Mouse (Mus musculus): ENCODE results near the gene Ndufv1.

Ndufv1 gene

GRCm38 (mm10) chr19:4027576-4027975 lies 15.0 kb upstream of the Ndufv1 start:
- Histone ChIP-seq H3K27me3 (ENCODE audit: control insufficient read depth, insufficient read depth, low read length, poor library complexity, severe bottlenecking) (no peaks in the 10 kb centered on the region), H3K36me3 (ENCODE audit: control insufficient read depth, insufficient read depth, low read length, poor library complexity, severe bottlenecking) (no peaks in the 10 kb centered on the region)
- DNase-seq (ENCODE audit: low read depth, low spot score), result no peak

GRCm38 (mm10) chr19:4023185-4023584 lies 10.6 kb upstream of the Ndufv1 start:
- no peak for DNase-seq (ENCODE audit: low read depth, low spot score)
- Histone ChIP-seq H3K36me3 (ENCODE audit: control insufficient read depth, insufficient read depth, low read length, poor library complexity, severe bottlenecking) (no peaks in the 10 kb centered on the region), H3K27me3 (ENCODE audit: control insufficient read depth, insufficient read depth, low read length, poor library complexity, severe bottlenecking) (no peaks in the 10 kb centered on the region)

- Histone ChIP-seq H3K27me3 (ENCODE audit: control insufficient read depth, insufficient read depth, low read length, poor library complexity, severe bottlenecking) (no peaks in the 10 kb centered on the region), H3K36me3 (ENCODE audit: control insufficient read depth, insufficient read depth, low read length, poor library complexity, severe bottlenecking) (no peaks in the 10 kb centered on the region)
- DNase-seq (ENCODE audit: low read depth, low spot score), result peak; percentile 85
Measured at GRCm38 (mm10) chr19:4018743-4019583, 6.4 kb upstream of the Ndufv1 start.

- Histone ChIP-seq H3K36me3 (ENCODE audit: control insufficient read depth, insufficient read depth, low read length, poor library complexity, severe bottlenecking) (no peaks in the 10 kb centered on the region), H3K27me3 (ENCODE audit: control insufficient read depth, insufficient read depth, low read length, poor library complexity, severe bottlenecking) (no peaks in the 10 kb centered on the region)
- no peak for DNase-seq (ENCODE audit: low read depth, low spot score)
Measured at GRCm38 (mm10) chr19:4017921-4018587, 5.4 kb upstream of the Ndufv1 start.

DNA sequence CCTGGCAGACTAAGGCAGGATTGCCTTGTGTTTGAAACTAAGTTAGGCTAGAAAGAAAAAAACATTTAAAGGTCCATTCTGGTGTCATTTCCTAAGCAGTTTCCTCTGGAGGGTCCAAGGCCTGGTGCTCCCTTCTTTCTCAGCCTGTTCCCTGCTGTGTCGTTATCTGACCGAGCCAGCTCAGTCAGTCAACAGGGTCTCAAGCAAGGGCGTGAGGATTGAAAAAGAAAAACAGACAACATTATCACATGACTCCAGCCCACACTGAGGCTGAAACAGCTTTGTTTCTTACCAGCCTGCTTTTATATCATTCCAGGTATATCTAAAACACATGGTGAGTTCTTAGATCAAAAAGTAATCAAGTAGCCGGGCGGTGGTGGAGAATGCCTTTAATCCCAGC lies 3.0 kb upstream of the Ndufv1 start:
- no peaks in the 10 kb centered on the region for H3K27me3 ChIP-seq (ENCODE audit: control insufficient read depth, insufficient read depth, low read length, poor library complexity, severe bottlenecking)
- no peak for DNase-seq (ENCODE audit: low read depth, low spot score)
- H3K36me3 ChIP-seq (ENCODE audit: control insufficient read depth, insufficient read depth, low read length, poor library complexity, severe bottlenecking), result no peaks in the 10 kb centered on the region

DNA sequence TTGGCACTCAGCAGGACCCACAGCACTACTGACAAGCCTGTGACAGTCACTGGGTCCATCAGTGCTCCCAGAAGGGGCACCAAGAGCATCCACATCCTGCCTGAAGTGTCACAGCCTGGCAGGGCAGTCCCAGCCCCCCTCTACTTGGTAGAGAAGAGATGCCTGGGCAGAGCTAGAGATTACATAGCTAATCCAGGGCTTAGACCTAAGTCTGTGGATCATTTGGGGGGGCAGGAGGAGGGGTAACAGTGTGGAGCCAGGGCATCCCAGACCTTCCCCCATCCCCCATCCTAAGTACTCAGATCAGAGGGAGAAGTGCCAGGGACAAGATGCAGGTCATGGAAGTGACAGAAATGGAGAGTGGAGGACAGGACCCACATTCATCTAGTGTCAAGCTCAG lies 2.2 kb upstream of the Ndufv1 start:
- DNase-seq (ENCODE audit: low read depth, low spot score), result no peak
- H3K36me3 ChIP-seq (ENCODE audit: control insufficient read depth, insufficient read depth, low read length, poor library complexity, severe bottlenecking), result no peaks in the 10 kb centered on the region
- H3K27me3 ChIP-seq (ENCODE audit: control insufficient read depth, insufficient read depth, low read length, poor library complexity, severe bottlenecking), result no peaks in the 10 kb centered on the region

DNA sequence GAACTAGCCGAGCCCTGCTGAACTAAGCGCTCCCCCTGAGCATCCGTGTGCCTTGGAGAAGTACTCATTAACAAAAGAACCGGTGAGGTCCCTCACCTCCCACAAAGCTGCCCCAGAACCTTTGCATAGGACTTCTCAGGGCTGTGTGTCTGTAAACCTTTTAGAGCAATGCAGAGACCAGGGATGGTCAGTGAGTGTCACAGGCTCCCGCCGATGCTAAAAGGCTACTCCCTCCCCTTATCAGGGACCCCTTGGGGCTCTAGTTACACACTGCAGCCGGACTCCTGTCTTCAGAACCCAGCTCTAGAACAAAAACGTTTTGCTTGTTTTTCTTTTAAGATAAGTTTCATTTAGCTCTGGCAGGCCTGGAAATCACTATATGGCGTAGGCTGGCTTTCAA lies 460 bp upstream of the Ndufv1 start:
- no peaks in the 10 kb centered on the region for H3K36me3 ChIP-seq (ENCODE audit: control insufficient read depth, insufficient read depth, low read length, poor library complexity, severe bottlenecking)
- DNase-seq (ENCODE audit: low read depth, low spot score), result no peak
- H3K27me3 ChIP-seq (ENCODE audit: control insufficient read depth, insufficient read depth, low read length, poor library complexity, severe bottlenecking), result no peaks in the 10 kb centered on the region

DNA sequence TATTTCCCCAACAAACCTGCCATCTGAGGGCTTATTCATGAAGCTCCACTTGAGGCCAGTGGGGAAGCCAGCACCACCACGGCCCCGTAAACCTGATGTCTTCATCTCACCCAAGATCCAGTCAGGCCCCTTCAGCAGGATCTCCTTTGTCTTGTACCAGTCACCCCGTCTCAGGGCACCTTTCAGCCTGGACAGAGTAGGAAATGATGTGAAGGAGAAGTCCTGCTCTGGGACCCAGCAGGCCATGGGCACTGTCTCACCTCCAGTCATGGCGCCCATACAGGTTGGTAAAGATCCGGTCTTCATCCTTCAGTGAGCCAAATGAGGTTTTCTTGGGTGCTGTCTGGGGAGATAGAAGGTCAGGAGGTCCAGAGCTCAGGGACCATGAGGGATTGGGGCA lies 1.5 kb downstream of the Ndufv1 start:
- Histone ChIP-seq H3K27me3 (ENCODE audit: control insufficient read depth, insufficient read depth, low read length, poor library complexity, severe bottlenecking) (no peaks in the 10 kb centered on the region), H3K36me3 (ENCODE audit: control insufficient read depth, insufficient read depth, low read length, poor library complexity, severe bottlenecking) (peaks cover 6% of the 10 kb centered on the region)
- DNase-seq (ENCODE audit: low read depth, low spot score), result no peak

- DNase-seq (ENCODE audit: low read depth, low spot score), result no peak
- Histone ChIP-seq H3K36me3 (ENCODE audit: control insufficient read depth, insufficient read depth, low read length, poor library complexity, severe bottlenecking) (peaks cover 7% of the 10 kb centered on the region), H3K27me3 (ENCODE audit: control insufficient read depth, insufficient read depth, low read length, poor library complexity, severe bottlenecking) (no peaks in the 10 kb centered on the region)
Measured at GRCm38 (mm10) chr19:4005971-4006370, 6.6 kb downstream of the Ndufv1 start.

GRCm38 (mm10) chr19:4005091-4005490 lies 7.5 kb downstream of the Ndufv1 start:
- H3K36me3 ChIP-seq (ENCODE audit: control insufficient read depth, insufficient read depth, low read length, poor library complexity, severe bottlenecking), result peaks cover 7% of the 10 kb centered on the region
- DNase-seq (ENCODE audit: low read depth, low spot score), result no peak
- H3K27me3 ChIP-seq (ENCODE audit: control insufficient read depth, insufficient read depth, low read length, poor library complexity, severe bottlenecking), result no peaks in the 10 kb centered on the region

- peaks cover 7% of the 10 kb centered on the region for H3K36me3 ChIP-seq (ENCODE audit: control insufficient read depth, insufficient read depth, low read length, poor library complexity, severe bottlenecking)
- no peaks in the 10 kb centered on the region for H3K27me3 ChIP-seq (ENCODE audit: control insufficient read depth, insufficient read depth, low read length, poor library complexity, severe bottlenecking)
- no peak for DNase-seq (ENCODE audit: low read depth, low spot score)
Measured at GRCm38 (mm10) chr19:4004331-4004730, 8.3 kb downstream of the Ndufv1 start.

DNA sequence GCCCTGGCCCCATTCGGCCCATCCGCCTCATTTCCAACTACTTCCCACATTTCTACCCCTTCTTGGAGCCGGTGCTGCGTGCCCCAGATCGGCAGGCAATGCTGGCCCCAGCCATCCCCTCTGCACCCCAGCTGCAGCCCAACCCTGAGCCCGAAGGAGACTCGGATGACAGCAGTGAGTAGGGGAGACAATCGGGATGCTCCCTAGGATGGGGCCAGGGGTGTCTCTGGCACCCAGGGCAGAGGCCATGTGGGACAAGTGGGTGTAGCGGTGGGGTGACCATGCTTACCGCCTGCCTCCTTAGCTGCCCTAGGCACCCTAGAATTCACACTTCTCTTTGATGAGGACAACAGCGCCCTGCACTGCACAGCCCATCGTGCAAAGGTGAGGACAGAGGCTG lies 9.0 kb downstream of the Ndufv1 start:
- H3K36me3 ChIP-seq (ENCODE audit: control insufficient read depth, insufficient read depth, low read length, poor library complexity, severe bottlenecking), result peaks cover 7% of the 10 kb centered on the region
- DNase-seq (ENCODE audit: low read depth, low spot score), result no peak
- no peaks in the 10 kb centered on the region for H3K27me3 ChIP-seq (ENCODE audit: control insufficient read depth, insufficient read depth, low read length, poor library complexity, severe bottlenecking)

GRCm38 (mm10) chr19:4003112-4003511 lies 9.5 kb downstream of the Ndufv1 start, which contains the start of gene Doc2g:
Doc2g (plus strand) TSS chr19:4003313.
- peaks cover 7% of the 10 kb centered on the region for H3K36me3 ChIP-seq (ENCODE audit: control insufficient read depth, insufficient read depth, low read length, poor library complexity, severe bottlenecking)
- H3K27me3 ChIP-seq (ENCODE audit: control insufficient read depth, insufficient read depth, low read length, poor library complexity, severe bottlenecking), result no peaks in the 10 kb centered on the region
- no peak for DNase-seq (ENCODE audit: low read depth, low spot score)

GRCm38 (mm10) chr19:4001752-4002151 lies 10.9 kb downstream of the Ndufv1 start:
- no peak for DNase-seq (ENCODE audit: low read depth, low spot score)
- no peaks in the 10 kb centered on the region for H3K27me3 ChIP-seq (ENCODE audit: control insufficient read depth, insufficient read depth, low read length, poor library complexity, severe bottlenecking)
- H3K36me3 ChIP-seq (ENCODE audit: control insufficient read depth, insufficient read depth, low read length, poor library complexity, severe bottlenecking), result peaks cover 4% of the 10 kb centered on the region; the same call in 1 of the 2 replicates

DNA sequence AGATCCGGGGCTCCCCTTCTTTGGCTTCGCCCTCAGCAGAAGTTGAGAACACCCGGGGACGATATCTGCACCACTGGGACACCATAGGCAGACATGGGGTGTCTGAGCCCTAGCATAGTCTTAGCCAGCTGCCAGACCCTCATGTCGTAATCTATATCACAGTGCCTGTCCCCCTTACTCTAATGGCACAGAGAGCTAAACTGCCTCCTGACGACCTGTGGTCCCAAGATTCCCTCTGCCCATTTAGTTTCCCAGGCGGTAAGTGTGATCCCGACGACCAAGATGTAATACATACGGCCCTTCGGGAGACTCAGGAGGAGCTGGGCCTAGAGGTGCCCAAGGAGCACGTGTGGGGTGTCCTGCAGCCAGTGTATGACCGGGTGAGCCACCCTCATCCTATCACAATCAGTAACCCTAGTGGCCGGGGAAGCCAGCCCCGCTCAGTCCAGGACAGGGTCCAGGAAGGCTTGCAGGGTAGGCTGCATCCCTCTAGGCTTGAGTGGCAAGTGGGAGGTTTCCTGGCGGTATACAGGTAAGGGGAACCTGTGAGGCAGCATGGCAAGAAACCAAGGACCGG lies 11.6 kb downstream of the Ndufv1 start:
- Histone ChIP-seq H3K36me3 (ENCODE audit: control insufficient read depth, insufficient read depth, low read length, poor library complexity, severe bottlenecking) (peaks cover under 1% of the 10 kb centered on the region; the same call in 1 of the 2 replicates), H3K27me3 (ENCODE audit: control insufficient read depth, insufficient read depth, low read length, poor library complexity, severe bottlenecking) (no peaks in the 10 kb centered on the region)
- no peak for DNase-seq (ENCODE audit: low read depth, low spot score)

Data from splenic B cell, adult 2 months (primary cell).